Mouse (Mus musculus): ENCODE results near the gene Gm38392.
A peak's percentile ranks its signal among the peaks of the same experiment; 100 is the strongest.
"Not testable (repeated sequence)": the region's sequence is repeated elsewhere in the genome, so short reads cannot be mapped to it uniquely, and the experiment has no call there.

Gene Gm38392

GRCm38 (mm10) chr3:88287110-88287509, at the start of gene Gm38392:
Gene Gm38392 (minus strand): TSS chr3:88287210.
- DNase-seq (ENCODE audit: low spot score in 2 of 2): no peak

GRCm38 (mm10) chr3:88336058-88337013, 49.3 kb upstream of the Gm38392 start, which contains the start of the genes Tmem79 and Smg5:
Gene Tmem79 (minus strand): TSS chr3:88336148.
Gene Smg5 (plus strand): TSS chr3:88336260.
- DNase-seq (ENCODE audit: low spot score in 2 of 2): peak; percentile 94 to 96

GRCm38 (mm10) chr3:88335436-88336053, 48.5 kb upstream of the Gm38392 start:
- no peak for DNase-seq (ENCODE audit: low spot score in 2 of 2)

- no peak for DNase-seq (ENCODE audit: low spot score in 2 of 2)
These were observed 48.0 kb upstream of the Gm38392 start for GRCm38 (mm10) chr3:88334902-88335435.

- DNase-seq (ENCODE audit: low spot score in 2 of 2): no peak
These were observed 47.1 kb upstream of the Gm38392 start for GRCm38 (mm10) chr3:88334029-88334658.

GRCm38 (mm10) chr3:88331282-88331681, 44.3 kb upstream of the Gm38392 start:
- DNase-seq (ENCODE audit: low spot score in 2 of 2): peak in 1 of 2 experiments; percentile 63

GRCm38 (mm10) chr3:88328956-88329355, 41.9 kb upstream of the Gm38392 start:
- DNase-seq (ENCODE audit: low spot score in 2 of 2): no peak

GRCm38 (mm10) chr3:88324951-88325405, 38.0 kb upstream of the Gm38392 start, which contains the start of gene Glmp:
Gene Glmp (plus strand): TSS chr3:88325023.
- DNase-seq (ENCODE audit: low spot score in 2 of 2): peak in 1 of 2 experiments; percentile 33

GRCm38 (mm10) chr3:88299172-88299571, 12.2 kb upstream of the Gm38392 start:
- no peak for DNase-seq (ENCODE audit: low spot score in 2 of 2)

GRCm38 (mm10) chr3:88297321-88297851, 10.4 kb upstream of the Gm38392 start:
- no peak for DNase-seq (ENCODE audit: low spot score in 2 of 2)

GRCm38 (mm10) chr3:88296561-88297318, 9.7 kb upstream of the Gm38392 start, which contains the start of the genes Tsacc and Cct3:
Gene Tsacc (minus strand): TSS chr3:88296999.
Gene Cct3 (plus strand): TSS chr3:88297116.
- peak; percentile 85 to 88 for DNase-seq (ENCODE audit: low spot score in 2 of 2)

GRCm38 (mm10) chr3:88296110-88296560, 9.1 kb upstream of the Gm38392 start:
- no peak for DNase-seq (ENCODE audit: low spot score in 2 of 2)

GRCm38 (mm10) chr3:88295272-88295671, 8.3 kb upstream of the Gm38392 start:
- not testable (repeated sequence) for DNase-seq (ENCODE audit: low spot score in 2 of 2)

GRCm38 (mm10) chr3:88291970-88292369, 5.0 kb upstream of the Gm38392 start:
- DNase-seq (ENCODE audit: low spot score in 2 of 2): peak in 1 of 2 experiments; percentile 10

- not testable (repeated sequence) for DNase-seq (ENCODE audit: low spot score in 2 of 2)
These were observed 1.2 kb upstream of the Gm38392 start for GRCm38 (mm10) chr3:88288133-88288713.

- DNase-seq (ENCODE audit: low spot score in 2 of 2): not testable (repeated sequence)
These were observed 1.5 kb downstream of the Gm38392 start for GRCm38 (mm10) chr3:88285565-88285895.

- DNase-seq (ENCODE audit: low spot score in 2 of 2): not testable (repeated sequence)
These were observed 2.0 kb downstream of the Gm38392 start for GRCm38 (mm10) chr3:88284815-88285564.

- DNase-seq (ENCODE audit: low spot score in 2 of 2): not testable (repeated sequence)
These were observed 5.7 kb downstream of the Gm38392 start for GRCm38 (mm10) chr3:88281141-88281916.
